Mouse (Mus musculus): ENCODE results near the gene Cyb5d1.

Gene Cyb5d1

DNA sequence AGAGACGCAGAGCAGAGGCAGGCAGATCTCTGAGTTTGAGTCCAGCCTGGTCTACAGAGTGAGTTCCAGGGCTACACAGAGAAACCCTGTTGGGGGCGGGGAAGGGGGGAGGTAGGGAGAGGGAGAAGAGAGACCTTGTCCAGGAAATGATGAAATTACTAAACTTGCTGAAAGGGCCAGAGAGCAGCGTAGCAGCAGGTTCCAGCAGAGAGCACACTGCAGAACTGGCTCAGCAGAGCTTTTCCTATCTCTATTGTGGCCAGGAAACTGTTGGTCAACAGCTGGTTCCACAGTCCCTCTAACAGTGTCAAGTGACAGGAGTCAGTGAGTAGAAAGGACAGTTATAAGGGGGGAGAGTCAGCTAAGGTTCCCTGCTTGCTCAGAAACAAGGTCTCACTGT lies 15.8 kb downstream of the Cyb5d1 start:
- no peak for DNase-seq (ENCODE audit: low spot score)

GRCm38 (mm10) chr11:69377766-69378165 lies 17.7 kb downstream of the Cyb5d1 start:
- no peak for DNase-seq (ENCODE audit: low spot score)

GRCm38 (mm10) chr11:69375646-69376045 lies 19.8 kb downstream of the Cyb5d1 start:
- no peak for DNase-seq (ENCODE audit: low spot score)

GRCm38 (mm10) chr11:69373223-69373965 lies 22.0 kb downstream of the Cyb5d1 start:
- peak; percentile 71 for DNase-seq (ENCODE audit: low spot score)

DNA sequence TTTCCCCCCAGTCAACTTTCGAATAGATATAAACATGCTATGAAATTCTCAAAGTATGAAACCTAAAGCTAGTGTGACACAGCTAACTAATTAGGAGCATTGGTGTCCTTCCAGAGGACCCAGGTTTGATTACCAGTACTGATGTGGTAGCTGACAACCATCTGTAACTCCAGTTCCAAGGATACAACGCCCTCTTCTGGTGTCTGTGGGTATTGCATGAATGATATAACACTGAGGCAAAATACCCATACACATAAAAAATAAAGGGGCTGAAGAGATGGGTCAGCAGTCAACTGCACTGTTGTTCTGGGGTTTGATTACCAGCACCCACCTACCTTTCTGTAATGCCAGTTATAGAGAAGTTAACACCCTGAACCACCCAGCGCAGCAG lies 22.7 kb downstream of the Cyb5d1 start:
- peak; percentile 48 for DNase-seq (ENCODE audit: low spot score)

DNA sequence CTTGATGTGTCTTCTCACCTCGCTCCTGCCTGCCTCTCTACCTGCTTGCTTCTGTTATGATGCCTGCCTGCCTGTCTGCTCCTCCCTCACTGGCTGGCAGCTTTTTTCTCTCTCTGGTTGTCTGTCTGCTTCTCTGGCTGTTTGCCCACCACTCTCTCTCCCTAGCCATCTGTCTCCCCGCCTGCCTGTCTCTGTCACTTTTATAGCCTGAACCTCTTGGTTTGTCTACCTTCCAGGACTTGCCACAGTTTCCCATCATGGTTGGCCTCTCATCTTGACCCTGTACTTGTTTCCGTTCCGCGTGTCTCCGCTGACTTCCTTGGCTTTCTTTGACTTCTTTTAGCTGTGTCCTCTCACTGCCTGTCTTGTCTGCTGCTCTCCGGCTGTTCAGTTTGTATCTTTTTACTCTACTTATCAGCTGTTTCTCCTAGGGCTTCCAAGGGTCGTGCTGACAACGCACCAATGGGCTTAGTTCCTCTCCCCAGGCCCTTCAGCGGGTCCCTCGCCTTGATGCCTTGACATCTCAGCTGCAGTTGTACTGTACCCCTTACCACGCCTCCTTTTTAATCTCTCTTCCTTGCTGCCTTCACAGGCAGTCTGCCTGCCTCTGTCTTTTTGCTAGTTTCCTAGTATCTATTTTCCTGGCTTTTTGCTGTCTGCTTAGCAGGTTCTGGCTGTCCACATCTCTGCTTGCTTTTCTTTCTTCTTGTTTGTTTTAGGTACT lies 23.2 kb downstream of the Cyb5d1 start:
- no peak for DNase-seq (ENCODE audit: low spot score)

GRCm38 (mm10) chr11:69371601-69372000 lies 23.8 kb downstream of the Cyb5d1 start:
- no peak for DNase-seq (ENCODE audit: low spot score)

DNA sequence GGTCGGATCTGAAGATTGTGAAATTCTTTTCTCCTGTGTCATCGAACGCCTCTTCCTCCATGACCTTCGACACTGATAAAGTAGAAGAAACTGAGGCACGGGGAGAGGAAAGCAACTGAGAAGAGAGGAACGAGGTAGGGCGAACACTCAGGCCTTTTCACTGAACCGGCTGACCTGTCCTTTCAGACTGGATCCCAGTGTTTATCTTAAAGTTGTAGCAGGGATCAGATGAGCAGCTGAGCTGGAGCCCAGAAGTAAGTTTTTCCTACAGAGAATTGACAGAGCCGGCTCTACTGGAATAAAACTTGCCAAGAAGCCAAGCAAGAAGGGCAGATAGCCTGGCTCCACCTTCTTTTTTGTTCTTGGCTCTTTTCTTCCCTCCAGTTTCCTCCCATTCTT lies 24.6 kb downstream of the Cyb5d1 start:
- no peak for DNase-seq (ENCODE audit: low spot score)

- DNase-seq (ENCODE audit: low spot score) = no peak
Measured at GRCm38 (mm10) chr11:69369990-69370816, 25.2 kb downstream of the Cyb5d1 start.

GRCm38 (mm10) chr11:69369215-69369989 lies 26.0 kb downstream of the Cyb5d1 start, which contains the start of gene Chd3:
Chd3 (minus strand) TSS chr11:69369406.
- no peak for DNase-seq (ENCODE audit: low spot score)

DNA sequence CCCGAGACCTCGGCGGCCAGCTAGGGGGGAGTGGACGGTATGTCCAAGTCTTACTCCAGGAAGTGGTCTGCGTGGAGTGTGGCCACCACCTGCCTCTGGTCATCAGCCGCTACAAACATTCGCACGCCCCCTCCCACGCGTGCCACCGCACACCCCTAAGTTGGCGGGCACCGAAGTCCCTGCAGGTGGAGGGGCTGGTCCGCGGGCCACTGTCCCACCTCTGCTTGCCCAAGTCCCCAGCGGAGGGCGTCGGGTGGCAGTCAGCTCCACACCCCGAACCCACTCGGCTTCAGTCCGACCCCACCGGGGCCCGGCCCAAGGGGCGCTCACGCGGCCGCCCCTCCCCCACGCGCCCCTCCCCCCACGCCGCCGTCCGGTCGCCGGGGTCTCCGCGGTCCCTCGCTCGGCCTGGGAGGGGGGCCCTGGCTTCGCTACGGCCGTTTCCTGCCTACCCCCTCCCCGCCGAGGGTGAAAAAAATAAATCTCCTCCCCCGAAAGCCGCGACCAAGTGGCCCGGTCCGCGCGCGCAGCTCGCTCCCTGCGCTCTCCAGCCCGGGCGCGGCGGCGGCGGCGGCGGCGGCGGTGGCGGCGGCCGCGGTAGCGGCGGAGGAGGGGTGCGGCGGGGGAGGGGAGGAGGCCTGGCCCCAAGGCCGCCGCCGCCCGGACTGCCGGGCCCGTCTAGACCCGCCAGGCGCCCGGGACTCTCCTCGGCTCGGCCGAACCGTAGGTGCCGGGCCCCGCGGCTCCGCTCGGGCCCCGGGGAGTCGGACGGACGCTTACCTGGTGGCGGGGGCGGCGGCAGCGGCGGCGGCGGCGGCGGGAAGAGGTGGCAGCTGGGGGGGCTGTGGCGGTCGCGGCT lies 26.8 kb downstream of the Cyb5d1 start:
- no peak for DNase-seq (ENCODE audit: low spot score)

- no peak for DNase-seq (ENCODE audit: low spot score)
Measured at GRCm38 (mm10) chr11:69367616-69368355, 27.6 kb downstream of the Cyb5d1 start.

GRCm38 (mm10) chr11:69366855-69367615 lies 28.4 kb downstream of the Cyb5d1 start:
- no peak for DNase-seq (ENCODE audit: low spot score)

GRCm38 (mm10) chr11:69366157-69366854 lies 29.1 kb downstream of the Cyb5d1 start:
- peak; percentile 45 for DNase-seq (ENCODE audit: low spot score)

- DNase-seq (ENCODE audit: low spot score) = no peak
Measured at GRCm38 (mm10) chr11:69365722-69366121, 29.7 kb downstream of the Cyb5d1 start.

DNA sequence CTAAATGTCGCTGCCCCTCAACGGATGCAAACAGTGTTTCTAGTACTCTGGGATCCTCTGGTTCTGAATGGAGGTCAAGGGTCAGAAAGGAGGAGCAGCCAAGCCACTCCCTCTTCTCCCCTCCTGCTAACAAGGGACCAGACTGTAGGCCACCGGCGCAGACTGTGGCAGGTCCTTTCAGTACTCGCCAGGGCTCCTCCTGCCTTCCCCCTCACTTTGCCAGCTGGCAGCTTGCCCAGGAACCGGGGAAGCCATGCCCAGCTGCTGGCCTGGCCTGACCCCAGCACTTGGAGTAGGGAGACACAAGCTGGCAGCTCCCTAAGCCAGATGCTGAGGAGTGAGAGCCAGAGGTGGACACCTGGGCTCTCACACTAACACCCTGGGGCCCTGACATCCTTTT lies 30.5 kb downstream of the Cyb5d1 start:
- no peak for DNase-seq (ENCODE audit: low spot score)

- DNase-seq (ENCODE audit: low spot score) = no peak
Measured at GRCm38 (mm10) chr11:69364376-69364775, 31.1 kb downstream of the Cyb5d1 start.

GRCm38 (mm10) chr11:69362479-69362878 lies 33.0 kb downstream of the Cyb5d1 start:
- no peak for DNase-seq (ENCODE audit: low spot score)

- DNase-seq (ENCODE audit: low spot score) = no peak
Measured at GRCm38 (mm10) chr11:69362021-69362420, 33.4 kb downstream of the Cyb5d1 start.

Data from c-Kit-positive CD71-positive TER-119-positive erythroid progenitor cells, embryonic 14.5 days (primary cell).